Mouse (Mus musculus) 3134 (cell line): ENCODE data around the gene Ica1.

Experiments used
- DNase-seq: peaks from one replicate; pipeline ENCODE4 v3.0.0-alpha.2; 2011; ENCODE audit warnings: low spot score; ENCODE audit not compliant: insufficient read length; ENCODE audit errors: extremely low read depth

Ica1 gene

GRCm38 (mm10) chr6:8691199-8691975 is 86.9 kb downstream of the Ica1 start:
- DNase-seq = no peak

GRCm38 (mm10) chr6:8690441-8690840 is 87.8 kb downstream of the Ica1 start:
- DNase-seq = no peak

GRCm38 (mm10) chr6:8686678-8687580 is 91.4 kb downstream of the Ica1 start:
- DNase-seq = no peak

GRCm38 (mm10) chr6:8683379-8683778 is 94.9 kb downstream of the Ica1 start:
- no peak for DNase-seq

GRCm38 (mm10) chr6:8680931-8681330 is 97.4 kb downstream of the Ica1 start:
- no peak for DNase-seq

GRCm38 (mm10) chr6:8673013-8673412 is 105.3 kb downstream of the Ica1 start:
- no peak for DNase-seq

GRCm38 (mm10) chr6:8669343-8669742 is 108.9 kb downstream of the Ica1 start:
- no peak for DNase-seq

- DNase-seq = no peak
Measured at GRCm38 (mm10) chr6:8668013-8668811, 110.1 kb downstream of the Ica1 start.

- DNase-seq = no peak
Measured at GRCm38 (mm10) chr6:8665786-8666185, 112.5 kb downstream of the Ica1 start.

- DNase-seq = no peak
Measured at GRCm38 (mm10) chr6:8664956-8665355, 113.3 kb downstream of the Ica1 start.

- DNase-seq = no peak
Measured at GRCm38 (mm10) chr6:8663092-8663740, 115.1 kb downstream of the Ica1 start.

- no peak for DNase-seq
Measured at GRCm38 (mm10) chr6:8661404-8661803, 116.9 kb downstream of the Ica1 start.

- no peak for DNase-seq
Measured at GRCm38 (mm10) chr6:8660076-8660475, 118.2 kb downstream of the Ica1 start.

GRCm38 (mm10) chr6:8659194-8659959 is 118.9 kb downstream of the Ica1 start:
- DNase-seq = no peak

- DNase-seq = no peak
Measured at GRCm38 (mm10) chr6:8658431-8658830, 119.9 kb downstream of the Ica1 start.

GRCm38 (mm10) chr6:8657459-8657858 is 120.8 kb downstream of the Ica1 start:
- DNase-seq = no peak

GRCm38 (mm10) chr6:8655454-8655853 is 122.8 kb downstream of the Ica1 start:
- no peak for DNase-seq

- no peak for DNase-seq
Measured at GRCm38 (mm10) chr6:8650413-8650812, 127.9 kb downstream of the Ica1 start.

GRCm38 (mm10) chr6:8649295-8649865 is 128.9 kb downstream of the Ica1 start:
- DNase-seq = no peak
